In genomic region chr5:107028557-107028956, GRCm38 (mm10) we compare ENCODE assay signal across 16 mouse cellular contexts.
"Had no signal": no experiment of that assay in that cellular context is flagged by ENCODE, and none has a peak within 500 bp of the region (broad histone marks: within the 10 kb centered on the region; RNA-seq: fewer than 3 reads in every experiment).

No protein-coding gene starts in this region.

- H3K4me2 ChIP-seq: limb, embryonic 12.5 days; midbrain, embryonic 11.5 days; midbrain, embryonic 15.5 days; neural tube, embryonic 12.5 days had no signal

- H3K9ac ChIP-seq: limb, embryonic 12.5 days; liver, embryonic 14.5 days; midbrain, embryonic 15.5 days; neural tube, embryonic 12.5 days had no signal

- ATAC-seq: lung, postnatal 0 days; midbrain, embryonic 15.5 days had no signal

- H3K36me3 ChIP-seq: limb, embryonic 12.5 days; midbrain, embryonic 15.5 days; neural tube, embryonic 12.5 days had no signal

- H3K9me3 ChIP-seq: limb, embryonic 12.5 days; megakaryocyte, embryonic 14.5 days; midbrain, embryonic 15.5 days; neural tube, embryonic 12.5 days had no signal

- H3K27ac ChIP-seq: kidney, postnatal 0 days; layer of hippocampus, adult 2 months; limb, embryonic 12.5 days; liver, embryonic 14.5 days; macrophage; midbrain, embryonic 15.5 days; neural tube, embryonic 12.5 days had no signal

- H3K27me3 ChIP-seq: limb, embryonic 12.5 days; midbrain, embryonic 15.5 days; neural tube, embryonic 12.5 days had no signal

- H3K4me1 ChIP-seq: midbrain, embryonic 15.5 days; neural tube, embryonic 12.5 days had no signal

- H3K4me3 ChIP-seq: layer of hippocampus, adult 2 months; limb, embryonic 12.5 days; megakaryocyte, embryonic 14.5 days; midbrain, embryonic 15.5 days; neural tube, embryonic 12.5 days had no signal

- DNase-seq: kidney, adult 11 months; kidney, adult 9 months; kidney, postnatal 4 days; liver; thymus, adult 18-20 months; thymus, postnatal 14 days had no signal
